Mouse (Mus musculus) heart, embryonic 14.5 days (tissue): ENCODE data around the gene AI464131. TPM values are rescaled to one million over a fixed set of nuclear protein-coding genes. Genes with fewer than 3 reads are reported as not detected.
A peak's percentile ranks its signal among the peaks of the same experiment; 100 is the strongest.

Source experiments
- ATAC-seq: fragments of 200-750 bp; cut with Nextera tagmentation; 2 replicates; pipeline ENCODE4 v1.8.0; 2017; ENCODE audit warnings: low read depth, moderate TSS enrichment; ENCODE audit not compliant: insufficient number of reproducible peaks, insufficient read depth, low FRiP score
- H3K27ac ChIP-seq, 2 experiments: fragments of 200-500 bp in 1 of 2; fragments of 300-500 bp in 1 of 2; sonication (generic) in 1 of 2; replicated peaks in 1 of 2; 2 replicates each; pipeline ENCODE4 v1.5.1; 2012 to 2014; ENCODE audit warnings: low read depth in 2 of 2, low read length in 2 of 2, control low read depth in 1 of 2, mild to moderate bottlenecking in 1 of 2, mixed read lengths in 1 of 2; ENCODE audit not compliant: control insufficient read depth in 1 of 2, insufficient read depth in 1 of 2
- H3K27me3 ChIP-seq: fragments of 300-500 bp; sonication (generic); 2 replicates; pipeline ENCODE4 v1.6.1; 2014; ENCODE audit warnings: mild to moderate bottlenecking, low read length, control low read depth; ENCODE audit not compliant: control insufficient read depth, insufficient read depth
- H3K36me3 ChIP-seq: fragments of 300-500 bp; sonication (generic); 2 replicates; pipeline ENCODE4 v1.6.1; 2014; ENCODE audit warnings: mild to moderate bottlenecking, control low read depth, low read length, mixed read lengths; ENCODE audit not compliant: control insufficient read depth, insufficient read depth
- H3K4me1 ChIP-seq, 2 experiments: fragments of 200-500 bp in 1 of 2; fragments of 300-500 bp in 1 of 2; sonication (generic) in 1 of 2; 2 replicates each; pipeline ENCODE4 v1.6.1; 2012 to 2014; ENCODE audit warnings: low read length in 2 of 2, control low read depth in 1 of 2, mixed read lengths in 1 of 2; ENCODE audit not compliant: control insufficient read depth in 2 of 2, insufficient read depth in 2 of 2
- H3K4me2 ChIP-seq: fragments of 300-500 bp; sonication (generic); 2 replicates; pipeline ENCODE4 v1.6.1; 2014; ENCODE audit warnings: mild to moderate bottlenecking, low read length
- H3K4me3 ChIP-seq, 2 experiments: fragments of 200-500 bp in 1 of 2; fragments of 300-500 bp in 1 of 2; sonication (generic) in 1 of 2; 2 replicates each; pipeline ENCODE4 v1.5.1; 2012 to 2014; ENCODE audit warnings: low read length in 2 of 2, mild to moderate bottlenecking in 2 of 2, control low read depth in 1 of 2, low read depth in 1 of 2, moderate library complexity in 1 of 2; ENCODE audit not compliant: control insufficient read depth in 1 of 2, insufficient read depth in 1 of 2
- H3K9ac ChIP-seq: fragments of 300-500 bp; sonication (generic); 2 replicates; pipeline ENCODE4 v1.6.1; 2014; ENCODE audit warnings: mild to moderate bottlenecking, low read length
- H3K9me3 ChIP-seq: fragments of 300-500 bp; sonication (generic); 2 replicates; pipeline ENCODE4 v1.6.1; 2016; ENCODE audit warnings: low read length, control low read depth; ENCODE audit not compliant: control insufficient read depth
- WGBS: fragments of 180-500 bp; shearing (Covaris S2); extraction: QIAGEN DNeasy Blood & Tissue Kit; methylation state at CpG from one replicate; pipeline ENCODE4 v1.1.7; 2014; 5-methylcytosine and 5-hydroxymethylcytosine counted together
- polyA plus RNA-seq: library from polyadenylated mRNA; unstranded; fragments of >200 nt; fragmentation: Nextera tagmentation; extraction: Ambion mirVana; gene quantifications from 2 replicates; pipeline ENCODE4 v1.2.1, GENCODE M21; 2014

Gene AI464131
- polyA plus RNA-seq, 1 experiment from 2014 or later = 2.8 TPM

GRCm38 (mm10) chr4:41497995-41498845, 4.7 kb downstream of the AI464131 start:
- no peak overlapping the region for H3K27ac ChIP-seq
- H3K36me3 ChIP-seq = no peaks in the 10 kb centered on the region
- WGBS = 7% methylated on average over 72 of the region's 72 CpGs
- ATAC-seq = no peak
- H3K4me1 ChIP-seq = peaks cover 24 to 26% of the 10 kb centered on the region in 2 experiments
- peaks cover 73% of the 10 kb centered on the region for H3K27me3 ChIP-seq
- peak overlapping the region; percentile 33 to 37 for H3K4me3 ChIP-seq
- peak overlapping the region; percentile 73 for H3K4me2 ChIP-seq
- peak overlapping the region; percentile 21; the same call in 1 of the 2 replicates for H3K9ac ChIP-seq
- H3K9me3 ChIP-seq = no peaks in the 10 kb centered on the region

DNA sequence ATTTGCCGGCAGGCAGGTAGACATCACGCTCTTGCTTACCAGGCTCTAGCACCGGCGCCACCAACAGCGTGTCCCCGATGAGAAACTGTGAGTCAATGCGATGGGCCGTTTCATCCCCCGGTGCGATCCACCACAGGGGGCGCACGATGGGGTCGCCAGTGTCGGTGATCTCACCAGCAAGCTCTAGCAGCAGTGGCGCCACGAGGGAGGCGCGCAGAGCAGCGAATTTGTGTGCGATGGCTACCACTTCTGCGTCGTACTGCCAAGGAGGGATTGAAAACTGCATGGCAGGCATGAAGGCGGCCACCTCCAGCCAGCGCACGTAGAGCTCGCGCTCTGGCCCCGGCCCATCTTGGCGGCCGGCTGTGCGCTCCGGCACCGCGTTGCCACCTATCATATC, 5.3 kb downstream of the AI464131 start:
- Histone ChIP-seq H3K4me1 (peaks cover 21 to 24% of the 10 kb centered on the region in 2 experiments), H3K4me2 (peak overlapping the region; percentile 73), H3K27ac (no peak overlapping the region), H3K4me3 (peak overlapping the region; percentile 33 to 37), H3K9ac (peak overlapping the region; percentile 21; the same call in 1 of the 2 replicates), H3K27me3 (peaks cover 73% of the 10 kb centered on the region), H3K9me3 (no peaks in the 10 kb centered on the region), H3K36me3 (no peaks in the 10 kb centered on the region)
- ATAC-seq = no peak
- WGBS = 4% methylated on average over 34 of the region's 34 CpGs

- no peak overlapping the region for H3K27ac ChIP-seq
- H3K36me3 ChIP-seq = no peaks in the 10 kb centered on the region
- no peak overlapping the region for H3K4me2 ChIP-seq
- peaks cover 16 to 19% of the 10 kb centered on the region in 2 experiments; a peak in 3 of 4 replicates for H3K4me1 ChIP-seq
- H3K4me3 ChIP-seq = no peak overlapping the region
- WGBS = 57% methylated on average over 5 of the region's 5 CpGs
- H3K27me3 ChIP-seq = peaks cover 68% of the 10 kb centered on the region
- no peak for ATAC-seq
- H3K9me3 ChIP-seq = no peaks in the 10 kb centered on the region
- H3K9ac ChIP-seq = no peak overlapping the region
Observed at GRCm38 (mm10) chr4:41497046-41497445, 5.8 kb downstream of the AI464131 start.

GRCm38 (mm10) chr4:41495850-41496249, 7.0 kb downstream of the AI464131 start:
- H3K4me2 ChIP-seq = no peak overlapping the region
- ATAC-seq = no peak
- WGBS = 74% methylated on average over 11 of the region's 11 CpGs
- peaks cover 16 to 19% of the 10 kb centered on the region in 2 experiments; a peak in 3 of 4 replicates for H3K4me1 ChIP-seq
- no peak overlapping the region for H3K4me3 ChIP-seq
- no peak overlapping the region for H3K9ac ChIP-seq
- H3K27me3 ChIP-seq = peaks cover 56% of the 10 kb centered on the region
- no peaks in the 10 kb centered on the region for H3K9me3 ChIP-seq
- H3K36me3 ChIP-seq = no peaks in the 10 kb centered on the region
- H3K27ac ChIP-seq = no peak overlapping the region

GRCm38 (mm10) chr4:41495076-41495475, 7.8 kb downstream of the AI464131 start:
- 76% methylated on average over 4 of the region's 4 CpGs for WGBS
- no peak overlapping the region for H3K9ac ChIP-seq
- peaks cover 48% of the 10 kb centered on the region for H3K27me3 ChIP-seq
- no peak overlapping the region for H3K4me2 ChIP-seq
- peaks cover 16 to 19% of the 10 kb centered on the region in 2 experiments; a peak in 3 of 4 replicates for H3K4me1 ChIP-seq
- no peaks in the 10 kb centered on the region for H3K36me3 ChIP-seq
- ATAC-seq = no peak
- no peak overlapping the region for H3K4me3 ChIP-seq
- no peaks in the 10 kb centered on the region for H3K9me3 ChIP-seq
- H3K27ac ChIP-seq = no peak overlapping the region

DNA sequence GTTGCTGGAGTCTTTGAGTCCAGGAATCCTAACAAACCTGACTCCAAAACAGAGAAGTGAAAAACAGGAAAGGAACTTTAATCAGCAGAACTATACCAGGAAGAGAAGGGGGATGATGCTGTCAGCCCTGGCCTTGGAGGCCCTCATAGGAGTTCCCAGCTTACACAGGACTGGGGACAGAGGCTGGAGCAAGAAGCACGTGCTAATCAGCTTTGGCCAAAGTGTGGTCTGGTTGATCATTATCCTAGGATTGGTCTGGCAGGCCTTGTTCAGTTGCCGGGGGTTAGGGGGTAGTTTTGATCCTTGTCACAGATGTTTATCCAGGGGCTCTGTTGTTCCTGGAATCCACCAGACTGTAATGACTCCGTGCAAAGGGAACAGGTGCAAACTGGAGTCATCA, 8.5 kb downstream of the AI464131 start:
- Histone ChIP-seq H3K9me3 (no peaks in the 10 kb centered on the region), H3K36me3 (no peaks in the 10 kb centered on the region), H3K27ac (no peak overlapping the region), H3K4me1 (peaks cover 16 to 19% of the 10 kb centered on the region in 2 experiments; a peak in 3 of 4 replicates), H3K27me3 (peaks cover 41% of the 10 kb centered on the region), H3K4me2 (no peak overlapping the region), H3K4me3 (no peak overlapping the region), H3K9ac (no peak overlapping the region)
- WGBS = 42% methylated on average over 3 of the region's 3 CpGs
- no peak for ATAC-seq

DNA sequence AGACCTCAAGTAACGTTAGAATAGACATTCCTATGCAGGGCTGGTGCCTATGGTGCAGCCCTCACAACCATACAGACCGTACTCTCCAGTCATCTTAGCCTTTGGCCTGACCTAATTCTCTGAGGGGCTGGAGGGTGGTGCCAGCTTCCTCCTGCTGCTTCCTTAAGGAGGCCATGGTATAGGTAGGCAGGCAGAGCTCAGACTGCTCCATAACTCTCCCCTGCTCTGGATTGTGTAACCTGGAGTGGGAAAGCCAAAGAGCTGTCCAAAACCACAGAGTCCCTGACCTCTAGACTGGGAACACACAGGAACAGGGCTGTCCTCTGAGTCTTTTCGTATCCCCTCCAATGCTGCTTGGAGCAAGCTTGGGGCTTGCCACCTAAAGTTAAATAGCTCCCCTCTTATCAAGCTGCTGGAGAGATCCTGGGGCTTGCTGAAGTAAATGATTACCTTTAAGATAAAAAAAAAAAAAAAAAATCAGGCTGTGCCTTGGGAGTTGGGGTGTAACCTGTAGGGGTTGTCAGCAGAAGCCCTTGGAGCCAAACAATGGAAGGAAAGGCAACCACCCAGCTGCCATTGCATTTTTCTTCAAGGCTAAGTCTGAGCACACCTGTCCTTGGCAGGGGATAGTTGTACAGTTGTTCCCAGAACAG, 9.3 kb downstream of the AI464131 start:
- peaks cover 33% of the 10 kb centered on the region for H3K27me3 ChIP-seq
- ATAC-seq = no peak
- no peak overlapping the region for H3K4me2 ChIP-seq
- no peaks in the 10 kb centered on the region for H3K9me3 ChIP-seq
- no peak overlapping the region for H3K27ac ChIP-seq
- 88% methylated on average over 3 of the region's 3 CpGs for WGBS
- H3K4me1 ChIP-seq = peaks cover 12 to 13% of the 10 kb centered on the region in 2 experiments; a peak in 3 of 4 replicates
- H3K9ac ChIP-seq = no peak overlapping the region
- H3K36me3 ChIP-seq = no peaks in the 10 kb centered on the region
- no peak overlapping the region for H3K4me3 ChIP-seq
